Mouse (Mus musculus) neural tube, embryonic 12.5 days (tissue): ENCODE results near the gene Mea1. TPM values are rescaled to one million over a fixed set of nuclear protein-coding genes. Genes with fewer than 3 reads are reported as not detected.

Experiments
- ATAC-seq: fragments of 200-750 bp; cut with Nextera tagmentation; 2 replicates; pipeline ENCODE4 v1.8.0; 2017; ENCODE audit warnings: low read depth, mild to moderate bottlenecking, moderate TSS enrichment, moderate library complexity; ENCODE audit not compliant: low FRiP score
- H3K27ac ChIP-seq: fragments of 300-500 bp; sonication (generic); 2 replicates; pipeline ENCODE4 v1.5.1; 2016
- H3K27me3 ChIP-seq: fragments of 300-500 bp; sonication (generic); replicated peaks from 2 replicates; pipeline ENCODE4 v1.6.1; 2016; ENCODE audit warnings: mild to moderate bottlenecking
- H3K36me3 ChIP-seq: fragments of 300-500 bp; sonication (generic); 2 replicates; pipeline ENCODE4 v1.6.1; 2016; ENCODE audit warnings: mild to moderate bottlenecking
- H3K4me1 ChIP-seq: fragments of 300-500 bp; sonication (generic); 2 replicates; pipeline ENCODE4 v1.6.1; 2016
- H3K4me2 ChIP-seq: fragments of 300-500 bp; sonication (generic); replicated peaks from 2 replicates; pipeline ENCODE4 v1.6.1; 2016; ENCODE audit warnings: mild to moderate bottlenecking
- H3K4me3 ChIP-seq: fragments of 300-500 bp; sonication (generic); 2 replicates; pipeline ENCODE4 v1.5.1; 2016
- H3K9ac ChIP-seq: fragments of 300-500 bp; sonication (generic); 2 replicates; pipeline ENCODE4 v1.6.1; 2016; ENCODE audit warnings: mild to moderate bottlenecking
- H3K9me3 ChIP-seq: fragments of 300-500 bp; sonication (generic); 2 replicates; pipeline ENCODE4 v1.6.1; 2016; ENCODE audit warnings: mild to moderate bottlenecking
- WGBS: fragments of 180-500 bp; shearing (Covaris S2); methylation state at CpG from one replicate; pipeline ENCODE4 v1.1.7; 2016; 5-methylcytosine and 5-hydroxymethylcytosine counted together
- polyA plus RNA-seq: library from polyadenylated mRNA; unstranded; fragments of >200 nt; fragmentation: Nextera tagmentation; extraction: Ambion mirVana; gene quantifications from 2 replicates; pipeline ENCODE4 v1.2.1, GENCODE M21; 2016

Gene Mea1
- polyA plus RNA-seq, 1 experiment from 2014 or later = 178 TPM

GRCm38 (mm10) chr17:46699245-46699644, 20.7 kb downstream of the Mea1 start:
- no peak overlapping the region for H3K4me2 ChIP-seq
- H3K27ac ChIP-seq = no peak overlapping the region
- no peak overlapping the region for H3K4me3 ChIP-seq
- H3K4me1 ChIP-seq = peaks cover 30% of the 10 kb centered on the region
- WGBS = 46% methylated on average over 5 of the region's 5 CpGs
- H3K9ac ChIP-seq = no peak overlapping the region
- no peak for ATAC-seq
- H3K27me3 ChIP-seq = no peaks in the 10 kb centered on the region
- H3K36me3 ChIP-seq = peaks cover 28% of the 10 kb centered on the region
- H3K9me3 ChIP-seq = no peaks in the 10 kb centered on the region

- 92% methylated on average over 3 of the region's 3 CpGs for WGBS
- Histone ChIP-seq H3K9ac (no peak overlapping the region), H3K4me2 (no peak overlapping the region), H3K4me3 (no peak overlapping the region), H3K27me3 (no peaks in the 10 kb centered on the region), H3K36me3 (peaks cover 28% of the 10 kb centered on the region), H3K27ac (no peak overlapping the region), H3K4me1 (peaks cover 30% of the 10 kb centered on the region), H3K9me3 (no peaks in the 10 kb centered on the region)
- no peak for ATAC-seq
Measured at GRCm38 (mm10) chr17:46699912-46700311, 21.3 kb downstream of the Mea1 start.

GRCm38 (mm10) chr17:46701489-46701888, 22.9 kb downstream of the Mea1 start:
- H3K27me3 ChIP-seq = no peaks in the 10 kb centered on the region
- WGBS = 79% methylated on average over 12 of the region's 12 CpGs
- peaks cover 24% of the 10 kb centered on the region for H3K36me3 ChIP-seq
- no peak overlapping the region for H3K4me2 ChIP-seq
- H3K4me1 ChIP-seq = peaks cover 35% of the 10 kb centered on the region
- H3K9ac ChIP-seq = 0 out of 2 replicates have a peak overlapping the region, but pooled peaks have one; percentile 10
- H3K9me3 ChIP-seq = no peaks in the 10 kb centered on the region
- ATAC-seq = no peak
- H3K27ac ChIP-seq = no peak overlapping the region
- H3K4me3 ChIP-seq = no peak overlapping the region

- no peaks in the 10 kb centered on the region for H3K27me3 ChIP-seq
- H3K9ac ChIP-seq = peak overlapping the region; percentile 10; the same call in 1 of the 2 replicates
- no peak overlapping the region for H3K4me2 ChIP-seq
- H3K4me1 ChIP-seq = peaks cover 35% of the 10 kb centered on the region
- H3K27ac ChIP-seq = no peak overlapping the region
- ATAC-seq = no peak
- 91% methylated on average over 12 of the region's 12 CpGs for WGBS
- H3K9me3 ChIP-seq = no peaks in the 10 kb centered on the region
- no peak overlapping the region for H3K4me3 ChIP-seq
- peaks cover 21% of the 10 kb centered on the region for H3K36me3 ChIP-seq
Measured at GRCm38 (mm10) chr17:46702100-46702499, 23.5 kb downstream of the Mea1 start.

GRCm38 (mm10) chr17:46702506-46702905, 23.9 kb downstream of the Mea1 start:
- Histone ChIP-seq H3K9me3 (no peaks in the 10 kb centered on the region), H3K36me3 (peaks cover 20% of the 10 kb centered on the region; the same call in 1 of the 2 replicates), H3K9ac (peak overlapping the region; percentile 93; the same call in 1 of the 2 replicates), H3K27me3 (no peaks in the 10 kb centered on the region), H3K4me2 (peak overlapping the region; percentile 82), H3K27ac (no peak overlapping the region), H3K4me1 (peaks cover 35% of the 10 kb centered on the region), H3K4me3 (no peak overlapping the region)
- WGBS = 88% methylated on average over 5 of the region's 5 CpGs
- ATAC-seq = no peak

GRCm38 (mm10) chr17:46703971-46704886, 25.6 kb downstream of the Mea1 start:
- Histone ChIP-seq H3K4me1 (peaks cover 35% of the 10 kb centered on the region), H3K36me3 (peaks cover 4% of the 10 kb centered on the region; the same call in 1 of the 2 replicates), H3K27me3 (no peaks in the 10 kb centered on the region), H3K4me3 (peak overlapping the region; percentile 92), H3K4me2 (peak overlapping the region; percentile 82), H3K9me3 (no peaks in the 10 kb centered on the region), H3K9ac (peak overlapping the region; percentile 93), H3K27ac (peak overlapping the region; percentile 67)
- ATAC-seq = peak; percentile 77
- 6% methylated on average over 39 of the region's 41 CpGs for WGBS

- H3K9me3 ChIP-seq = no peaks in the 10 kb centered on the region
- 1% methylated on average over 48 of the region's 48 CpGs for WGBS
- peak; percentile 96 for ATAC-seq
- H3K4me2 ChIP-seq = peak within 1 kb of the TSS; percentile 82
- peak within 1 kb of the TSS; percentile 93 for H3K9ac ChIP-seq
- peak within 1 kb of the TSS; percentile 82 for H3K27ac ChIP-seq
- no peaks in the 10 kb centered on the region for H3K27me3 ChIP-seq
- H3K36me3 ChIP-seq = no peaks in the 10 kb centered on the region
- peaks cover 35% of the 10 kb centered on the region for H3K4me1 ChIP-seq
- H3K4me3 ChIP-seq = peak within 1 kb of the TSS; percentile 92
Measured at GRCm38 (mm10) chr17:46704887-46705835, 26.6 kb downstream of the Mea1 start, which contains the start of gene Ppp2r5d. Gene Ppp2r5d (minus strand): TSS chr17:46705111.

- ATAC-seq = no peak
- no peaks in the 10 kb centered on the region for H3K9me3 ChIP-seq
- no peaks in the 10 kb centered on the region for H3K36me3 ChIP-seq
- no peak overlapping the region for H3K9ac ChIP-seq
- peaks cover 38% of the 10 kb centered on the region for H3K4me1 ChIP-seq
- H3K27ac ChIP-seq = no peak overlapping the region
- H3K27me3 ChIP-seq = no peaks in the 10 kb centered on the region
- no peak overlapping the region for H3K4me3 ChIP-seq
- 95% methylated on average over 14 of the region's 14 CpGs for WGBS
- H3K4me2 ChIP-seq = no peak overlapping the region
Measured at GRCm38 (mm10) chr17:46706375-46707089, 27.9 kb downstream of the Mea1 start.

- 9% methylated on average over 36 of the region's 36 CpGs for WGBS
- H3K27ac ChIP-seq = peak within 1 kb of the TSS; percentile 7; the same call in 1 of the 2 replicates
- H3K4me1 ChIP-seq = peaks cover 20% of the 10 kb centered on the region
- no peaks in the 10 kb centered on the region for H3K27me3 ChIP-seq
- H3K9ac ChIP-seq = peak within 1 kb of the TSS; percentile 94
- H3K4me3 ChIP-seq = peak within 1 kb of the TSS; percentile 100
- peak; percentile 89 for ATAC-seq
- peaks cover 26% of the 10 kb centered on the region for H3K36me3 ChIP-seq
- H3K9me3 ChIP-seq = no peaks in the 10 kb centered on the region
- peak within 1 kb of the TSS; percentile 100 for H3K4me2 ChIP-seq
Measured at GRCm38 (mm10) chr17:46710959-46711597, 32.5 kb downstream of the Mea1 start, which contains the start of gene Pex6. Gene Pex6 (plus strand): TSS chr17:46711463.

- Histone ChIP-seq H3K27me3 (no peaks in the 10 kb centered on the region), H3K9me3 (no peaks in the 10 kb centered on the region)
- peak; percentile 62 for ATAC-seq
Measured at GRCm38 (mm10) chr17:46711612-46712271, 33.1 kb downstream of the Mea1 start.

More at GRCm38 (mm10) chr17:46711612-46712271, 33.1 kb downstream of the Mea1 start:
- H3K27ac ChIP-seq = peak overlapping the region; percentile 7; the same call in 1 of the 2 replicates
- under 1% methylated on average over 76 of the region's 76 CpGs for WGBS
- peak overlapping the region; percentile 94 for H3K9ac ChIP-seq
- peaks cover 32% of the 10 kb centered on the region for H3K36me3 ChIP-seq
- H3K4me1 ChIP-seq = peaks cover 20% of the 10 kb centered on the region
- H3K4me3 ChIP-seq = peak overlapping the region; percentile 100
- H3K4me2 ChIP-seq = peak overlapping the region; percentile 100
